Mouse (Mus musculus) cerebellum, adult 18-20 months (tissue): ENCODE measurements around the gene Srd5a1.
"Not testable (repeated sequence)": the region's sequence is repeated elsewhere in the genome, so short reads cannot be mapped to it uniquely, and the experiment has no call there.

Source experiments
- DNase-seq, 2 experiments: peaks; one replicate each; pipeline ENCODE4 v3.0.0; 2021

The Srd5a1 gene

GRCm38 (mm10) chr13:69623843-69624242 lies 12.6 kb upstream of the Srd5a1 start:
- no peak for DNase-seq

GRCm38 (mm10) chr13:69616716-69617115 lies 5.5 kb upstream of the Srd5a1 start:
- DNase-seq = no peak

- DNase-seq = no peak
Measured at GRCm38 (mm10) chr13:69612175-69612544, 918 bp upstream of the Srd5a1 start.

GRCm38 (mm10) chr13:69610751-69611397 lies 368 bp downstream of the Srd5a1 start:
- DNase-seq = peak; percentile 65 to 71

- DNase-seq = no peak
Measured at GRCm38 (mm10) chr13:69608734-69609133, 2.5 kb downstream of the Srd5a1 start.

GRCm38 (mm10) chr13:69604670-69605069 lies 6.6 kb downstream of the Srd5a1 start:
- no peak for DNase-seq

- DNase-seq = no peak
Measured at GRCm38 (mm10) chr13:69601321-69601720, 9.9 kb downstream of the Srd5a1 start.

- DNase-seq = not testable (repeated sequence)
Measured at GRCm38 (mm10) chr13:69600863-69601262, 10.4 kb downstream of the Srd5a1 start.

- DNase-seq = no peak
Measured at GRCm38 (mm10) chr13:69598867-69599266, 12.4 kb downstream of the Srd5a1 start.

GRCm38 (mm10) chr13:69596515-69596914 lies 14.7 kb downstream of the Srd5a1 start:
- no peak for DNase-seq

- DNase-seq = no peak
Measured at GRCm38 (mm10) chr13:69595911-69596310, 15.3 kb downstream of the Srd5a1 start.

GRCm38 (mm10) chr13:69594577-69595256 lies 16.5 kb downstream of the Srd5a1 start:
- DNase-seq = no peak

GRCm38 (mm10) chr13:69593453-69593852 lies 17.8 kb downstream of the Srd5a1 start:
- DNase-seq = no peak

GRCm38 (mm10) chr13:69592226-69592625 lies 19.0 kb downstream of the Srd5a1 start:
- DNase-seq = no peak

GRCm38 (mm10) chr13:69591338-69591737 lies 19.9 kb downstream of the Srd5a1 start:
- no peak for DNase-seq

- no peak for DNase-seq
Measured at GRCm38 (mm10) chr13:69588263-69588662, 23.0 kb downstream of the Srd5a1 start.

GRCm38 (mm10) chr13:69587849-69588248 lies 23.4 kb downstream of the Srd5a1 start:
- DNase-seq = no peak

GRCm38 (mm10) chr13:69586337-69586736 lies 24.9 kb downstream of the Srd5a1 start:
- no peak for DNase-seq

- no peak for DNase-seq
Measured at GRCm38 (mm10) chr13:69585828-69586227, 25.4 kb downstream of the Srd5a1 start.

GRCm38 (mm10) chr13:69583591-69583990 lies 27.7 kb downstream of the Srd5a1 start:
- no peak for DNase-seq

- no peak for DNase-seq
Measured at GRCm38 (mm10) chr13:69582411-69582810, 28.8 kb downstream of the Srd5a1 start.

- DNase-seq = peak in 1 of 2 experiments; percentile 13
Measured at GRCm38 (mm10) chr13:69577181-69577834, 33.9 kb downstream of the Srd5a1 start.

GRCm38 (mm10) chr13:69576676-69577075 lies 34.6 kb downstream of the Srd5a1 start:
- DNase-seq = peak; percentile 49 to 50

- DNase-seq = no peak
Measured at GRCm38 (mm10) chr13:69572594-69572993, 38.6 kb downstream of the Srd5a1 start.
